Mouse (Mus musculus) gastrocnemius, adult 2 months (tissue): ENCODE results near the gene Crb3. TPM values are rescaled to one million over a fixed set of nuclear protein-coding genes. Genes with fewer than 3 reads are reported as not detected.
A peak's percentile ranks its signal among the peaks of the same experiment; 100 is the strongest.

Experiments
- DNase-seq: peaks from one replicate; pipeline ENCODE4 v3.0.0; 2022
- H3K27ac ChIP-seq: fragments of 200-600 bp; 2 replicates; pipeline ENCODE4 v1.8.1; 2022; ENCODE audit warnings: mild to moderate bottlenecking
- H3K4me3 ChIP-seq: fragments of 200-600 bp; 2 replicates; pipeline ENCODE4 v1.8.1; 2022; ENCODE audit warnings: mild to moderate bottlenecking, moderate library complexity
- CTCF ChIP-seq: fragments of 200-600 bp; IDR thresholded peaks from 2 replicates; pipeline ENCODE4 v1.8.1; 2022; ENCODE audit warnings: antibody characterized with exemption, mild to moderate bottlenecking, moderate library complexity
- intact Hi-C: fragments of 180-260 bp; cut with DNase I; formaldehyde crosslinking; loops from one replicate; pipeline ENCODE4 v1.15.1; 2025
- total RNA-seq, 2 experiments: library from RNA; stranded (reverse); gene quantifications; 2 replicates each; pipeline ENCODE4 v1.2.3; 2021

Crb3 gene
- total RNA-seq, 2 experiments from 2014 or later: not detected

DNA sequence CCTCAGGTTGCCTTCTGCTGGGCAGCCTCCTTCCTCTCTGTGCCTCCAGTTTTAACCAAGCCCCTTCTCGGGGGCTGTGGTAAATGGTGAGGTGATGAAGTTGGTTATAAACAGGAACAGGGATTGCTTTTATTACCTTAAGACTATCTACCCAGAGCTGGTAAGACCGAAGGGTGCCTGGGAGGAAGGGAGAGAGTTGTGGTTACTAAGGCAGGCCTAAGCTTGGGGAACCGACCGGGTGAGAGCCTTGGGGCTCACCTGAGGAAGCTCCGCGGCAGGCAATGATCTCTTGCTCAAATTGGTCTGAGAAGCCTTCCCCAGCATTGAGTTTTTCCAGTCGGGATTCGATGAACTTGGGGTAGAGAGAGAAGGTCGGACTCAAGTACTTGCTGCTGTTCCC lies 11.4 kb downstream of the Crb3 start:
- DNase-seq: no peak
- intact Hi-C loops: no loop called here
- no peak for TF ChIP-seq CTCF
- H3K27ac ChIP-seq: no peak overlapping the region
- H3K4me3 ChIP-seq: no peak overlapping the region

- intact Hi-C loops: no loop called here
- no peak for DNase-seq
- TF ChIP-seq CTCF: no peak
- Histone ChIP-seq H3K4me3 (no peak overlapping the region), H3K27ac (no peak overlapping the region)
Observed at GRCm38 (mm10) chr17:57070699-57071098, 11.8 kb downstream of the Crb3 start.

DNA sequence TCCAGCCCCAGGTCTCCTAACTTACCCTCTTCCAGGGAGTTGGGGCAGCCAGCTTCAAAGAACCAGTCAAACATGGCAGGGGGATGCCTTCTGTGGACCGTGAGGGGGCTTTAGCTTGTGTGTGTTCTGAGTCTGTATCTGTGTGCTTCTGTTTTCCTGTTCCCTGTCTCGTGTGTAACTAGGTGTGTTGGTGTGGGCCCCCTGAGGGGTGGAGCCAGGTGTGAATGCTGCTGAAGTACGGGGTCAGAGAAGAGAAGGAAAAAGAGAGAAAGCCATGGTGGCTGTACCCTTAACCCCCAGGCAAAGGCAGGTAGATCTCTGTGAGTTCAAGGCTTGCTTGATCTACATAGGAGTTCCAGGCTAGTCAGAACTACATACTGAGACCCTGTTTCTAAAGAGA lies 18.0 kb downstream of the Crb3 start:
- H3K4me3 ChIP-seq: no peak overlapping the region
- no peak for TF ChIP-seq CTCF
- no peak overlapping the region for H3K27ac ChIP-seq
- intact Hi-C loops: no loop called here
- no peak for DNase-seq

- intact Hi-C loops: no loop called here
- H3K27ac ChIP-seq: peak within 1 kb of the TSS; percentile 56; the same call in 1 of the 2 replicates
- TF ChIP-seq CTCF: no peak
- no peak for DNase-seq
- H3K4me3 ChIP-seq: peak within 1 kb of the TSS; percentile 43
Observed at GRCm38 (mm10) chr17:57078336-57078735, 19.4 kb downstream of the Crb3 start, which contains the start of gene Dennd1c. TSS of gene Dennd1c (minus strand) at chr17:57078514.

DNA sequence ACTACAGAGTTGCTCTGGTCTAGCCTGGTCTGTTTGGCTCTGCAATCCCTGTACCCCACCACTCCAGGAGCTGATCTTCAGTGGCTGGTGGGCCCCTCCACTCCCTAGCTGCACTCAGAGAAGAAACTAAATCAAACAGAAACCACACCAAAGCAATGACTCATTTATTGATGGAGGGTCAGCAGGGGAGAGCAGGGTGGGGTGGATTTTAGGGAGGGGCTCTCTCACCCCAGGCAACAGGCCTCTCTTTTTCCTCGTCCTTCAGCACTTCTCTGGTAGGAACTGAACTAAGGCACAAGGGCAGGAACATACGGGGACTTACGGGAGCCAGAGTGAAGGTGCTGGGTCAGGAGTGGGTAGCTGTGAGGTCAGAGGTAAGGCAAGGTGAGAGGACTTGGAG lies 21.0 kb downstream of the Crb3 start:
- no peak for TF ChIP-seq CTCF
- no peak for DNase-seq
- H3K27ac ChIP-seq: no peak overlapping the region
- H3K4me3 ChIP-seq: no peak overlapping the region
- intact Hi-C loops: no loop called here

GRCm38 (mm10) chr17:57081234-57081842 lies 22.4 kb downstream of the Crb3 start:
- no peak overlapping the region for H3K4me3 ChIP-seq
- no peak for TF ChIP-seq CTCF
- intact Hi-C loops: no loop called here
- DNase-seq: no peak
- no peak overlapping the region for H3K27ac ChIP-seq

GRCm38 (mm10) chr17:57082481-57082880 lies 23.6 kb downstream of the Crb3 start:
- no peak overlapping the region for H3K4me3 ChIP-seq
- H3K27ac ChIP-seq: no peak overlapping the region
- DNase-seq: no peak
- intact Hi-C loops: no loop called here
- TF ChIP-seq CTCF: no peak

GRCm38 (mm10) chr17:57085970-57086757 lies 27.3 kb downstream of the Crb3 start:
- intact Hi-C loops: no loop called here
- H3K4me3 ChIP-seq: no peak overlapping the region
- no peak for DNase-seq
- no peak for TF ChIP-seq CTCF
- no peak overlapping the region for H3K27ac ChIP-seq

DNA sequence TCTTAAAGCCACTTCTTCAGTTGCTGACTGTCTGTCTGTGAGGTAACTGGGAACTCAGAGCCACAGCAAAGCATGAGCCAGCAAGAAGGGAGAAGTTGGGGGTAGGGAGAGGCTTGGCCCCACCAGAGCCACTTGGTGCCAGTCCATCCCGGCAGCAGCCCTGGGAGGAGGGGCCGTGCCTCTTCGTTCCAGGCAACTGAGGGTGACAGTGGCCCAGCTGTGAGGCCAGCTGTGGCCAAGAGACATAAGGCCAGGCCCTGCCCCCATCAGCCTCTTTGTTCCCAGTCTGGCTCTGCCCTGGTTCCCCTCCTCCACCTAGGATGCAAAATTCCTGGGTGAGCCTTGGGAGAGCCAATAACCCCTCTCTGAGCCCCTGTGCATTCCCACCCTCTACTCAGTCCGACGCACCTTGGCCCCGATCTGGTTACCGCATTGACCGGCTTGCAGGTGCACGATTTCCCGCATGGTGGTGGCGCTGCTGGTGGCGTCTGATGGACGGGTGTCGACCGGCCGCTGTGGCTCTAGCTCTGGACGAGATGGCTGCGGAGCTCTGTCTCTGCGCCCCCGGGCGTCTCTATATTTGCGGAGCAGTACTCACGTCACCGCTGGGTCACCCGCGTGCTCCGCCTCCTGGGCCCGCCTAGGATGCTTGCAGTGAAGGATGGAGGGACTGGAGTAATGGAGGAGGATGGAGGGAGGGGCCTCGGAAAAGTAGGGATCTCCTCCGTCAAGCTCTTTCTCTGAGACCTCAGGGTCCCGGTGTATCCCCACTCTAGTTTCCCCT lies 28.3 kb downstream of the Crb3 start, which contains the start of gene Tubb4a:
TSS of gene Tubb4a (minus strand) at position 734 of the 784 bp plus-strand sequence.
- intact Hi-C loops: no loop called here
- H3K4me3 ChIP-seq: peak within 1 kb of the TSS; percentile 64
- peak; percentile 55 for DNase-seq
- H3K27ac ChIP-seq: peak within 1 kb of the TSS; percentile 46
- TF ChIP-seq CTCF: no peak

GRCm38 (mm10) chr17:57094222-57094621 lies 35.3 kb downstream of the Crb3 start:
- no peak for DNase-seq
- TF ChIP-seq CTCF: no peak
- intact Hi-C loops: no loop called here
- Histone ChIP-seq H3K27ac (no peak overlapping the region), H3K4me3 (no peak overlapping the region)

DNA sequence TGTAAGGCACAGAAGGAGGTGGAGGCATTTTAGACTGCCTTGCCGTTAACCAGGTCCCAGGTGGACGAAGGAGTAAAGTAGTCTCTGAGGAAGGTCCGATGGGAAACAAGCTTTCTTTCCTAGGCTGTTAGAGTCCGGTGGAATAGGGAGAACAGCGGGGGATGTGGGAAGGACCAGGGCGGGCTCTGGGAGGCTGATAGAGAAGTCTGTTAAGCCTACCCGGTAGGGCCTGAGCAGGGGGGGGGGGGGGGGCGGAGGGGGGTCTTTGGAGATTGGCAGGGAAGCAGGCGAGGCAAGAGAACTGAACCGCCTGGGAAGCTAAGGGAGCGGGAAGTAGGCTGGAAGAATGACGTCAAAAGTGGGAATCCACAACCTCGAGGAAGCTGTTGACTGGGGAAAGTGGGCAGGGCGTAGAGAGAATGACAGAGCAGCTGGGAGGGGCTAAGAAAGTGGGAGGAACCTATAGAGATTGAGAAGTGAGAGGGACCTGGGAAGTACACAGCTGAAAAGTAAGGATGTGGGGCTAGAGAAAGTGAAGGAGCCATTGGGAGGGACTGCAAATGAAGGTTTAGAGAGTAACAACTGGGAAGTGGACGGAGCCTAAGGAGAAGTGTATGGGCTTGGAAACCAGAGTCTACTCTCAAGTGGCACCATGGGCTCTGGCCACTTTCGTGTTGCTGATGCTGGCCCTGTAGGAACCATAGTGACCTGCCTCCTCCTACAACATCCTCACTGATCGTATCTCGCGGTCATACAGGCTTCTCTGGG lies 37.1 kb downstream of the Crb3 start:
- intact Hi-C loops: loop anchor here (2.0 kb wide), 2 partner anchors 71 to 239 kb away; no protein-coding TSS in a partner anchor
- H3K4me3 ChIP-seq: peak overlapping the region; percentile 49

GRCm38 (mm10) chr17:57096623-57096920 lies 37.7 kb downstream of the Crb3 start:
- H3K4me3 ChIP-seq: peak overlapping the region; percentile 49
- peak; percentile 86 for DNase-seq
- peak; percentile 85 for TF ChIP-seq CTCF
- intact Hi-C loops: loop anchor here (2.0 kb wide), 2 partner anchors 70 to 238 kb away; no protein-coding TSS in a partner anchor
- H3K27ac ChIP-seq: no peak overlapping the region

More for the DNA sequence above, 37.1 kb downstream of the Crb3 start:
- no peak overlapping the region for H3K27ac ChIP-seq
- no peak for TF ChIP-seq CTCF
- peak; percentile 54 for DNase-seq
